Mouse (Mus musculus) heart, embryonic 12.5 days (tissue): ENCODE measurements around the gene Ak6. TPM values are rescaled to one million over a fixed set of nuclear protein-coding genes. Genes with fewer than 3 reads are reported as not detected.

Experiments
- ATAC-seq: fragments of 200-750 bp; cut with Nextera tagmentation; 2 replicates; pipeline ENCODE4 v1.8.0; 2017; ENCODE audit warnings: moderate TSS enrichment, moderate library complexity; ENCODE audit not compliant: insufficient number of reproducible peaks, low FRiP score
- H3K27ac ChIP-seq: fragments of 300-500 bp; sonication (generic); 2 replicates; pipeline ENCODE4 v1.5.1; 2016; ENCODE audit warnings: mild to moderate bottlenecking, moderate library complexity; ENCODE audit not compliant: poor library complexity, severe bottlenecking
- H3K27me3 ChIP-seq: fragments of 300-500 bp; sonication (generic); replicated peaks from 2 replicates; pipeline ENCODE4 v1.6.1; 2016; ENCODE audit warnings: mild to moderate bottlenecking, moderate library complexity
- H3K36me3 ChIP-seq: fragments of 300-500 bp; sonication (generic); 2 replicates; pipeline ENCODE4 v1.6.1; 2016; ENCODE audit warnings: mild to moderate bottlenecking, moderate library complexity
- H3K4me1 ChIP-seq: fragments of 300-500 bp; sonication (generic); replicated peaks from 2 replicates; pipeline ENCODE4 v1.6.1; 2016; ENCODE audit warnings: mild to moderate bottlenecking
- H3K4me2 ChIP-seq: fragments of 300-500 bp; sonication (generic); 2 replicates; pipeline ENCODE4 v1.6.1; 2016; ENCODE audit warnings: mild to moderate bottlenecking, moderate library complexity
- H3K4me3 ChIP-seq: fragments of 300-500 bp; sonication (generic); 2 replicates; pipeline ENCODE4 v1.5.1; 2016; ENCODE audit warnings: mild to moderate bottlenecking
- H3K9ac ChIP-seq: fragments of 300-500 bp; sonication (generic); 2 replicates; pipeline ENCODE4 v1.6.1; 2016; ENCODE audit warnings: mild to moderate bottlenecking, moderate library complexity
- H3K9me3 ChIP-seq: fragments of 300-500 bp; sonication (generic); replicated peaks from 2 replicates; pipeline ENCODE4 v1.6.1; 2016; ENCODE audit warnings: mild to moderate bottlenecking, moderate library complexity
- WGBS: fragments of 180-500 bp; shearing (Covaris S2); methylation state at CpG from one replicate; pipeline ENCODE4 v1.1.7; 2016; 5-methylcytosine and 5-hydroxymethylcytosine counted together
- polyA plus RNA-seq: library from polyadenylated mRNA; unstranded; fragments of >200 nt; fragmentation: Nextera tagmentation; extraction: Ambion mirVana; gene quantifications from 2 replicates; pipeline ENCODE4 v1.2.1, GENCODE M21; 2016

Gene Ak6
- polyA plus RNA-seq, 1 experiment from 2014 or later, result 216 TPM

- peak within 1 kb of the TSS; percentile 99 for H3K4me2 ChIP-seq
- 2% methylated on average over 76 of the region's 77 CpGs for WGBS
- peaks cover 29% of the 10 kb centered on the region for H3K36me3 ChIP-seq
- peak; percentile 63 for ATAC-seq
- peak within 1 kb of the TSS; percentile 89 for H3K4me3 ChIP-seq
- H3K9ac ChIP-seq, result peak within 1 kb of the TSS; percentile 79
- H3K4me1 ChIP-seq, result no peaks in the 10 kb centered on the region
- H3K27me3 ChIP-seq, result peaks cover 5% of the 10 kb centered on the region; the same call in 1 of the 2 replicates
- H3K9me3 ChIP-seq, result no peaks in the 10 kb centered on the region
- H3K27ac ChIP-seq, result no peak within 1 kb of the TSS
Observed at GRCm38 (mm10) chr13:100616181-100617087, 34.3 kb upstream of the Ak6 start, which contains the start of gene Marveld2. TSS of gene Marveld2 (minus strand) at chr13:100616971.

- Histone ChIP-seq H3K36me3 (peaks cover 35% of the 10 kb centered on the region), H3K9me3 (no peaks in the 10 kb centered on the region), H3K27me3 (peaks cover 5% of the 10 kb centered on the region; the same call in 1 of the 2 replicates), H3K9ac (no peak overlapping the region), H3K4me1 (no peaks in the 10 kb centered on the region), H3K27ac (no peak overlapping the region), H3K4me3 (no peak overlapping the region), H3K4me2 (no peak overlapping the region)
- no peak for ATAC-seq
- WGBS, result 71% methylated on average over 13 of the region's 13 CpGs
Observed at GRCm38 (mm10) chr13:100617583-100617982, 33.2 kb upstream of the Ak6 start.

GRCm38 (mm10) chr13:100622241-100622640, 28.5 kb upstream of the Ak6 start:
- Histone ChIP-seq H3K4me3 (no peak overlapping the region), H3K4me2 (no peak overlapping the region), H3K36me3 (peaks cover 69% of the 10 kb centered on the region), H3K4me1 (no peaks in the 10 kb centered on the region), H3K27me3 (0 out of 2 replicates have a peak, but pooled peaks cover 5% of the 10 kb centered on the region), H3K9me3 (no peaks in the 10 kb centered on the region), H3K9ac (no peak overlapping the region), H3K27ac (no peak overlapping the region)
- ATAC-seq, result no peak
- 89% methylated on average over 4 of the region's 4 CpGs for WGBS

GRCm38 (mm10) chr13:100634106-100634691, 16.6 kb upstream of the Ak6 start:
- no peak for ATAC-seq
- Histone ChIP-seq H3K4me1 (no peaks in the 10 kb centered on the region), H3K27me3 (no peaks in the 10 kb centered on the region), H3K4me2 (no peak overlapping the region), H3K4me3 (no peak overlapping the region), H3K9ac (no peak overlapping the region), H3K9me3 (no peaks in the 10 kb centered on the region), H3K27ac (no peak overlapping the region), H3K36me3 (peaks cover 69% of the 10 kb centered on the region)
- 71% methylated on average over 3 of the region's 3 CpGs for WGBS

- peaks cover 74% of the 10 kb centered on the region for H3K36me3 ChIP-seq
- no peak for ATAC-seq
- 90% methylated on average over 4 of the region's 4 CpGs for WGBS
Observed at GRCm38 (mm10) chr13:100642471-100643209, 8.1 kb upstream of the Ak6 start.

GRCm38 (mm10) chr13:100648223-100648622, 2.6 kb upstream of the Ak6 start:
- no peak for ATAC-seq
- 94% methylated on average over 8 of the region's 8 CpGs for WGBS
- Histone ChIP-seq H3K4me3 (no peak overlapping the region), H3K27me3 (no peaks in the 10 kb centered on the region), H3K4me2 (no peak overlapping the region), H3K36me3 (peaks cover 39% of the 10 kb centered on the region), H3K27ac (no peak overlapping the region), H3K9ac (no peak overlapping the region), H3K9me3 (no peaks in the 10 kb centered on the region), H3K4me1 (peaks cover 7% of the 10 kb centered on the region)

More at GRCm38 (mm10) chr13:100642471-100643209, 8.1 kb upstream of the Ak6 start:
- H3K4me3 ChIP-seq, result no peak overlapping the region
- no peaks in the 10 kb centered on the region for H3K27me3 ChIP-seq
- no peaks in the 10 kb centered on the region for H3K4me1 ChIP-seq
- no peak overlapping the region for H3K9ac ChIP-seq
- H3K9me3 ChIP-seq, result no peaks in the 10 kb centered on the region
- no peak overlapping the region for H3K4me2 ChIP-seq
- H3K27ac ChIP-seq, result no peak overlapping the region

GRCm38 (mm10) chr13:100651439-100652186, 834 bp downstream of the Ak6 start, which contains the start of gene Taf9:
TSS of gene Taf9 (plus strand) at chr13:100651579.
- Histone ChIP-seq H3K27me3 (no peaks in the 10 kb centered on the region), H3K36me3 (peaks cover 20% of the 10 kb centered on the region), H3K9ac (peak within 1 kb of the TSS; percentile 95), H3K4me1 (peaks cover 7% of the 10 kb centered on the region), H3K4me2 (peak within 1 kb of the TSS; percentile 93), H3K4me3 (peak within 1 kb of the TSS; percentile 90), H3K9me3 (no peaks in the 10 kb centered on the region), H3K27ac (peak within 1 kb of the TSS; percentile 87)
- peak; percentile 78 for ATAC-seq
- under 1% methylated on average over 55 of the region's 63 CpGs for WGBS

- H3K4me3 ChIP-seq, result no peak overlapping the region
- no peak overlapping the region for H3K9ac ChIP-seq
- no peak for ATAC-seq
- H3K4me1 ChIP-seq, result no peaks in the 10 kb centered on the region
- WGBS, result 89% methylated on average over 5 of the region's 5 CpGs
- H3K36me3 ChIP-seq, result peaks cover 15% of the 10 kb centered on the region
- H3K4me2 ChIP-seq, result no peak overlapping the region
- H3K27ac ChIP-seq, result no peak overlapping the region
- H3K9me3 ChIP-seq, result no peaks in the 10 kb centered on the region
- H3K27me3 ChIP-seq, result no peaks in the 10 kb centered on the region
Observed at GRCm38 (mm10) chr13:100658091-100658490, 7.3 kb downstream of the Ak6 start.

- ATAC-seq, result no peak
- peaks cover 23% of the 10 kb centered on the region for H3K36me3 ChIP-seq
- H3K27me3 ChIP-seq, result no peaks in the 10 kb centered on the region
- 0 out of 2 replicates have a peak overlapping the region, but pooled peaks have one; percentile 5 for H3K9ac ChIP-seq
- 43% methylated on average over 4 of the region's 4 CpGs for WGBS
- no peaks in the 10 kb centered on the region for H3K4me1 ChIP-seq
- H3K9me3 ChIP-seq, result no peaks in the 10 kb centered on the region
- no peak overlapping the region for H3K27ac ChIP-seq
- H3K4me3 ChIP-seq, result no peak overlapping the region
- H3K4me2 ChIP-seq, result no peak overlapping the region
Observed at GRCm38 (mm10) chr13:100659864-100660456, 9.2 kb downstream of the Ak6 start.
